ENCODE assay signal across 11 mouse cellular contexts in genomic region chr2:60003665-60004045, GRCm38 (mm10).
"Had no signal": no experiment of that assay in that cellular context is flagged by ENCODE, and none has a peak within 500 bp of the region (broad histone marks: within the 10 kb centered on the region; RNA-seq: fewer than 3 reads in every experiment).

No protein-coding gene starts in this region.

- DNase-seq: kidney, adult 2 months; kidney, postnatal 25 days; layer of hippocampus, postnatal 36 days; liver, embryonic 13.5 days; lung, adult 18-20 months; midbrain, embryonic 14.5 days; thymus, postnatal 36 days had no signal

- H3K9ac ChIP-seq: limb, embryonic 13.5 days; liver, embryonic 13.5 days; neural tube, embryonic 12.5 days had no signal

- H3K4me2 ChIP-seq: limb, embryonic 13.5 days; liver, embryonic 13.5 days; neural tube, embryonic 12.5 days had no signal

- H3K4me3 ChIP-seq: limb, embryonic 13.5 days; liver, embryonic 13.5 days; midbrain, embryonic 10.5 days; myocyte; neural tube, embryonic 12.5 days had no signal

- H3K9me3 ChIP-seq: limb, embryonic 13.5 days; liver, embryonic 13.5 days; midbrain, embryonic 10.5 days; neural tube, embryonic 12.5 days had no signal

- H3K27ac ChIP-seq: limb, embryonic 13.5 days; liver, embryonic 13.5 days; midbrain, embryonic 10.5 days; neural tube, embryonic 12.5 days had no signal

- H3K27me3 ChIP-seq: limb, embryonic 13.5 days; liver, embryonic 13.5 days; neural tube, embryonic 12.5 days had no signal

- H3K4me1 ChIP-seq: midbrain, embryonic 10.5 days; neural tube, embryonic 12.5 days had no signal
